Mouse (Mus musculus): ENCODE results near the gene Tmem107. TPM values are rescaled to one million over a fixed set of nuclear protein-coding genes. Genes with fewer than 3 reads are reported as not detected.

The Tmem107 gene
- polyA plus RNA-seq, 1 experiment, result 31.1 TPM

DNA sequence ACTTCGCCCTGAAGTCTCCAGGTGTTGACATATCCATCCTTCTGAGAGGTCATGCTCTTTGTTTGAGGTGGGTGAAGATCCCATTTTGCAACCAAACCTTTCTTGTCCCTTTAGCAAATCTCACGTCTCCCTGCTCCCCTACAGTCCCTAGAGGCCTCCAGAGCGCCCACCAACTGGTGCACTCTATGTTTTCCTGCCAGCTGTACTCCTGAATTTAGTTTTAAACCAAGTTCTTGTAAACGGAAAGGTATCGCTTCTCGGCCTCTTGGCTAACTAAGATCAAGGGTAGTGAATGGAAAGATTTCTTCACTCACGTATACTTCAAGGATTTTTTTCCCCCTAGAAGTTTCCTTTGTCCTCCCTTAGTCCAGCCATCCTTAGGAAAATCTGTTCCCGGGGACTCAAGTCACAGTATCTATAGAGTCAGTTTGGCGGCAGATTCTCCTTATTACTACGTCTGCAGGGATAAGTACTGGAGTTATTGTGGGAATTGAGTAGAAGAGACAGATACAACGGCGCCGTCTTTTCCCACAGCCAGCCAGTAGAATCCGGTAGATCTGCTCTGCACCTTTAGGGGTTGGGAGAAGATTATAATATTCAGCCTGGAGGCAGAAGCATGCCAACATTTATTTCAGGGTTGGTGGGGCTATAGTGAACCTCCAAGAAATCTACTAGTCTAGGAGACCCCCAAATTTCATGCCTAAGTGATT is 49.0 kb downstream of the Tmem107 start:
- peaks cover 13% of the 10 kb centered on the region for H3K27me3 ChIP-seq (ENCODE audit: control insufficient read depth, insufficient read depth, low read length)
- H3K4me1 ChIP-seq (replicated peaks; ENCODE audit: control insufficient read depth, insufficient read depth, low read length), result peaks cover 40% of the 10 kb centered on the region
- H3K27ac ChIP-seq (ENCODE audit: control insufficient read depth, insufficient read depth, low read length), result no peak overlapping the region
- DNase-seq, result no peak
- no peaks in the 10 kb centered on the region for H3K36me3 ChIP-seq (ENCODE audit: control insufficient read depth, insufficient read depth, low read length)
- 80% methylated on average over 14 of the region's 14 CpGs for WGBS
- H3K4me3 ChIP-seq (ENCODE audit: control insufficient read depth, insufficient read depth, low read length), result no peak overlapping the region
- TF ChIP-seq POLR2A (IDR thresholded peaks at IDR 0.05; ENCODE audit: control insufficient read depth, extremely low read depth, insufficient read depth, low read length, poor library complexity), result no peak
- no peak for TF ChIP-seq CTCF (IDR thresholded peaks at IDR 0.05; ENCODE audit: borderline replicate concordance, control insufficient read depth, extremely low read depth, insufficient read depth, low read length, poor library complexity)

DNA sequence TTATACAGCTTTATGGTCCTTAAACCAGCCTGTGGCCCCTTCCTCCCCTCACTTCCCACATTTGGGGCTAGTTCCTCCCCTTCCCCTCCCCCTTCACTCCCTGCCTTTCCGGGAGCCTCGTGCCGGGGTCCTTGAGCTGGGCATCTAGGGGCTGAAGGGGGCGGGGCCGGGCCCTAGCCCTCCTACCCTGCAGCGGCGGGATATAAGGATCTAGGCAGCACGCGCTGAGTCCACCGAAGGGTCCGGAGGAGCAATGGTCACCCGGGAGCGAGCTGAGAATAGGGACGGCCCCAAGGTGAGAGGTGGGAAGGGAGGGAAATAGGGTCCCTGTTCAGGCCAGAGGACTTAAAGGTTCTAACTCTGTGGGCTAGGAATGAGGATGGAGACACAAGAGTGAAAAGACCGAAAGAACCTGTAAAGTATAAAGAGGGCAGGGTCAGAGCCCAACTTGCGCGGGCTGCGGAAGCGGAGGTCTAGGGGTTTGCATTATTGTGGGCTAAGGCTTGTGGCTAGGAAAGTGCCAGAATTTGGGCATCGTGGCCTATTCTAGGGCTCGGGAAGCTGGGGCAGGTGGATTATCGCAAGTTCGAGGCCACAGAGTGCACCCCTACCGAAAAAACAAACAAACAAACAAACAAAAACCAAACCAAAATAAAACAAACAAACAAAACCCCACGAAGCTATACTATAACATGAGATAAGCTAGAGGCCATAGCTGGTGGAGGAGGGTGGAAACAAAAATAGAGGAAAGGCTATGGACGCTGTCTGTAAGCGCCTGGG is 49.8 kb downstream of the Tmem107 start, which contains the start of gene Hes7:
Gene Hes7 (plus strand): TSS at position 184 of the 780 bp plus-strand sequence.
- no peak for TF ChIP-seq CTCF (IDR thresholded peaks at IDR 0.05; ENCODE audit: borderline replicate concordance, control insufficient read depth, extremely low read depth, insufficient read depth, low read length, poor library complexity)
- no peak for TF ChIP-seq POLR2A (IDR thresholded peaks at IDR 0.05; ENCODE audit: control insufficient read depth, extremely low read depth, insufficient read depth, low read length, poor library complexity)
- no peaks in the 10 kb centered on the region for H3K36me3 ChIP-seq (ENCODE audit: control insufficient read depth, insufficient read depth, low read length)
- H3K27ac ChIP-seq (ENCODE audit: control insufficient read depth, insufficient read depth, low read length), result no peak within 1 kb of the TSS
- H3K4me1 ChIP-seq (replicated peaks; ENCODE audit: control insufficient read depth, insufficient read depth, low read length), result peaks cover 40% of the 10 kb centered on the region
- WGBS, result 7% methylated on average over 27 of the region's 27 CpGs
- peaks cover 13% of the 10 kb centered on the region for H3K27me3 ChIP-seq (ENCODE audit: control insufficient read depth, insufficient read depth, low read length)
- DNase-seq, result no peak
- H3K4me3 ChIP-seq (ENCODE audit: control insufficient read depth, insufficient read depth, low read length), result peak within 1 kb of the TSS; percentile 77

DNA sequence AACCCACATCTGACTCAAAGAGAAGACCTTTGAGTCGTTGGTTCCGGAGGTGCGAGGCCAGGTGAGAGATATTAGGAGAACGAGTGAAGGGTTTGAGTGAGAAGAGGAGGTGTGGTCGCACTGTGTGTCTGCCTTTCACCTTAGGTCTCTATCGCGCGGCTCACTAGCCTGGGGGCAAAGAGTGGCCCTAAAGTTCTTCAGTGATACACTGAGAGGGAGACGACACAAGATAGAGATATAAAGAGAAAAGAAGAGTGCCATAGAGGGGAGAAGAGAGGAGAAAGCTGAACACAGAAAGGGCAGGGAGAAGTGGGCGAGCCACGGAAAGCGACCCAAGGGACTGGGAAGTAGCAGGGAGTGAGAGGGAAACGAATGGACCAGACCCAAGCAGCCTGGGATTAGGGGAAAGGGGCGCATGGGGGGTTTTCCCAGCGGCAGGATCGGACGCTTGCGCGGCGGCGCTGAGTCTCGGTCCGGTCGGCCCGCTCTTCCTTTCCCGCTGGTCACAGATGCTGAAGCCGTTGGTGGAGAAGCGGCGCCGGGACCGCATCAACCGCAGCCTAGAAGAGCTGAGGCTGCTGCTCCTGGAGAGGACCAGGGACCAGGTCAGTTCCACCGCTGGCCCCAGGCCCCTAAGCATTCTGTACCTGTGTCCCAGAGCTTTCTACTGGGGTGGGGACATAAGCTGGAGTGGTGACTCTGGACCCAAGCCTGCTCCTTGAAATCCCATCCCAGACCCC is 50.6 kb downstream of the Tmem107 start:
- H3K4me1 ChIP-seq (replicated peaks; ENCODE audit: control insufficient read depth, insufficient read depth, low read length), result peaks cover 46% of the 10 kb centered on the region
- under 1% methylated on average over 33 of the region's 33 CpGs for whole genome bisulfite sequencing
- no peak for DNase-seq

DNA sequence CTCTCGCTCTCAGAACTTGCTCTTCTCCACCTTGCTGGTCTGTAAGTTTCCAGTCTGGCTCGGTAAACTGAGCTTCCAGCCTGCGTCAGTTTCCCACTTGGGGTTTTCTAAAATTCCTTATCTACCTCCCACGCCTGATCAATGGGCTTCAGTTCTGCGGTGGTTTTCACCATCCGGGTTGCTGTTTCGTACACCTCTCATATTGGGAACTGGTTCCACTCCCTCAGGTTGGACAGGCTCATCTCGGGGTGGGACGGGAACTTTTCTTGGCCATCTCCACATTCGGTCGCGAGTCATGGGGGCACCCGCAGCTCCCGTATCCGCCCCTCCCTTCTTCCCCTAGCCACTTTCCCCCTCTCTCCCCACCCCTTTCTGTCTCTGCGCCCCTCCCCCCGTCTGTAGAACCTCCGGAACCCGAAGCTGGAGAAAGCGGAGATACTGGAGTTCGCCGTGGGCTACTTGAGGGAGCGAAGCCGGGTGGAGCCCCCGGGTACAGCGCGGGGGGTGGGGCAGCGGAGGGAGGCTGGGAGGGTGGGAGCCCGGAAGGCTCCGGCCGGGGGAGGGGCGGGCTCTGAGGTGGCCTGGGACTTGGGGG is 51.2 kb downstream of the Tmem107 start:
- Histone ChIP-seq H3K27ac (ENCODE audit: control insufficient read depth, insufficient read depth, low read length) (no peak overlapping the region), H3K27me3 (ENCODE audit: control insufficient read depth, insufficient read depth, low read length) (peaks cover 13% of the 10 kb centered on the region), H3K4me1 (replicated peaks; ENCODE audit: control insufficient read depth, insufficient read depth, low read length) (peaks cover 49% of the 10 kb centered on the region), H3K4me3 (ENCODE audit: control insufficient read depth, insufficient read depth, low read length) (peak overlapping the region; percentile 77), H3K36me3 (ENCODE audit: control insufficient read depth, insufficient read depth, low read length) (no peaks in the 10 kb centered on the region)
- TF ChIP-seq CTCF (IDR thresholded peaks at IDR 0.05; ENCODE audit: borderline replicate concordance, control insufficient read depth, extremely low read depth, insufficient read depth, low read length, poor library complexity), result no peak
- peak; percentile 33 for DNase-seq
- 1% methylated on average over 32 of the region's 32 CpGs for WGBS

More for the DNA sequence above, 50.6 kb downstream of the Tmem107 start:
- no peaks in the 10 kb centered on the region for H3K36me3 ChIP-seq (ENCODE audit: control insufficient read depth, insufficient read depth, low read length)
- H3K4me3 ChIP-seq (ENCODE audit: control insufficient read depth, insufficient read depth, low read length), result peak overlapping the region; percentile 77
- H3K27me3 ChIP-seq (ENCODE audit: control insufficient read depth, insufficient read depth, low read length), result peaks cover 13% of the 10 kb centered on the region
- no peak overlapping the region for H3K27ac ChIP-seq (ENCODE audit: control insufficient read depth, insufficient read depth, low read length)
- no peak for TF ChIP-seq CTCF (IDR thresholded peaks at IDR 0.05; ENCODE audit: borderline replicate concordance, control insufficient read depth, extremely low read depth, insufficient read depth, low read length, poor library complexity)
- no peak for TF ChIP-seq POLR2A (IDR thresholded peaks at IDR 0.05; ENCODE audit: control insufficient read depth, extremely low read depth, insufficient read depth, low read length, poor library complexity)

DNA sequence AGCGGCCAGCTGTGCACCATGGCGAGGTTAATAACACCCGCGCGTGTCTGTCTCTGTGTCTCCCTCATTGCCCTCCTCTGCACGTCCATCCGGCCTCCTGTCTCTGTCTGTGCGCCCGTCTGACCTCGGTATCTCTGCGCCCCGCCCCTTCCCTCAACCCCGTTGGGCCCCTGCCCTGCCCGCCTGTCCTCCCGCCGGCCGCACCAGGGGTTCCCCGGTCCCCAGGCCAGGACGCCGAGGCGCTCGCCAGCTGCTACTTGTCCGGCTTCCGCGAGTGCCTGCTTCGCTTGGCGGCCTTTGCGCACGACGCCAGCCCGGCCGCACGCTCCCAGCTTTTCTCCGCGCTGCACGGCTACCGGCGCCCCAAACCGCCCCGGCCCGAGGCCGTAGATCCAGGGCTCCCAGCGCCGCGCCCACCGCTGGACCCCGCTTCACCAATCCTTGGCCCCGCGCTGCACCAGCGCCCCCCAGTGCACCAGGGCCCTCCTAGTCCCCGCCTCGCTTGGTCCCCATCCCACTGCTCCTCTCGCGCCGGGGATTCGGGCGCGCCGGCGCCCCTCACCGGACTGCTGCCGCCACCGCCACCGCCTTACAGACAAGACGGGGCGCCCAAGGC is 51.8 kb downstream of the Tmem107 start, which contains the start of gene 9130213A22Rik:
Gene 9130213A22Rik (minus strand): TSS at position 254 of the 616 bp plus-strand sequence.
- DNase-seq, result peak; percentile 81
- WGBS, result under 1% methylated on average over 64 of the region's 66 CpGs
- H3K4me1 ChIP-seq (replicated peaks; ENCODE audit: control insufficient read depth, insufficient read depth, low read length), result peaks cover 47% of the 10 kb centered on the region
- peak within 1 kb of the TSS; percentile 77 for H3K4me3 ChIP-seq (ENCODE audit: control insufficient read depth, insufficient read depth, low read length)
- no peaks in the 10 kb centered on the region for H3K36me3 ChIP-seq (ENCODE audit: control insufficient read depth, insufficient read depth, low read length)
- no peak for TF ChIP-seq POLR2A (IDR thresholded peaks at IDR 0.05; ENCODE audit: control insufficient read depth, extremely low read depth, insufficient read depth, low read length, poor library complexity)
- peak; percentile 61; the same call in 1 of the 2 replicates for TF ChIP-seq CTCF (IDR thresholded peaks at IDR 0.05; ENCODE audit: borderline replicate concordance, control insufficient read depth, extremely low read depth, insufficient read depth, low read length, poor library complexity)
- H3K27me3 ChIP-seq (ENCODE audit: control insufficient read depth, insufficient read depth, low read length), result peaks cover 13% of the 10 kb centered on the region
- H3K27ac ChIP-seq (ENCODE audit: control insufficient read depth, insufficient read depth, low read length), result no peak within 1 kb of the TSS

Other genes starting within 250 kb of the Tmem107 start
- gene Ndel1, start 198.9 kb upstream of the Tmem107 start, polyA plus RNA-seq (2012; rRNA removed), result 51.3 and 57.0 TPM in 2 replicates
- 0.04 TPM in 1 of 2 replicates, not detected in the other for gene Rnf222, start 182.3 kb upstream of the Tmem107 start, polyA plus RNA-seq (2012; rRNA removed)
- gene Rpl26, start 169.2 kb upstream of the Tmem107 start, polyA plus RNA-seq (2012; rRNA removed), result 869 and 1,133 TPM in 2 replicates
- 0.24 TPM in 1 of 2 replicates, not detected in the other for gene Odf4, start 143.7 kb upstream of the Tmem107 start, polyA plus RNA-seq (2012; rRNA removed)
- 8.5 and 14.9 TPM in 2 replicates for gene Arhgef15, start 113.3 kb upstream of the Tmem107 start, polyA plus RNA-seq (2012; rRNA removed)
- gene Slc25a35, start 102.7 kb upstream of the Tmem107 start, polyA plus RNA-seq (2012; rRNA removed), result 27.1 and 27.6 TPM in 2 replicates
- gene Rangrf, start 95.6 kb upstream of the Tmem107 start, polyA plus RNA-seq (2012; rRNA removed), result 22.0 and 28.0 TPM in 2 replicates
- 28.5 and 43.0 TPM in 2 replicates for gene Pfas, start 62.3 kb upstream of the Tmem107 start, polyA plus RNA-seq (2012; rRNA removed)
- gene Ctc1, start 54.9 kb upstream of the Tmem107 start, polyA plus RNA-seq (2012; rRNA removed), result 57.8 and 64.4 TPM in 2 replicates
- gene Aurkb, start 25.2 kb upstream of the Tmem107 start, polyA plus RNA-seq (2012; rRNA removed), result 192 and 276 TPM in 2 replicates
- 18.0 TPM in 2 replicates for gene Borcs6, start 11.1 kb upstream of the Tmem107 start, polyA plus RNA-seq (2012; rRNA removed)
- gene Vamp2, start 17.7 kb downstream of the Tmem107 start, polyA plus RNA-seq (2012; rRNA removed), result 159 and 175 TPM in 2 replicates
- gene Per1, start 24.4 kb downstream of the Tmem107 start, polyA plus RNA-seq (2012; rRNA removed), result 28.0 and 29.6 TPM in 2 replicates
- gene Hes7, start 49.6 kb downstream of the Tmem107 start, polyA plus RNA-seq (2012; rRNA removed), result 0.69 and 1.1 TPM in 2 replicates
- gene 9130213A22Rik, start 51.8 kb downstream of the Tmem107 start, polyA plus RNA-seq (2012; rRNA removed), result 0.65 and 1.3 TPM in 2 replicates
- gene Aloxe3, start 55.1 kb downstream of the Tmem107 start, polyA plus RNA-seq (2012; rRNA removed), result 2.0 and 2.5 TPM in 2 replicates
- 1.00 and 1.1 TPM in 2 replicates for gene Alox12b, start 86.2 kb downstream of the Tmem107 start, polyA plus RNA-seq (2012; rRNA removed)
- gene Alox8, start 127.0 kb downstream of the Tmem107 start, polyA plus RNA-seq (2012; rRNA removed), result 0.43 and 0.57 TPM in 2 replicates
- 0.26 and 0.40 TPM in 2 replicates for gene Gucy2e, start 166.2 kb downstream of the Tmem107 start, polyA plus RNA-seq (2012; rRNA removed)